Mouse (Mus musculus) natural killer cell, adult 2 months (primary cell): ENCODE data around the gene Sdk1.

Experiments
- DNase-seq, 2 experiments: peaks; one replicate each; pipeline ENCODE4 v3.0.0; 2022; ENCODE audit warnings: low spot score in 2 of 2

Gene Sdk1

DNA sequence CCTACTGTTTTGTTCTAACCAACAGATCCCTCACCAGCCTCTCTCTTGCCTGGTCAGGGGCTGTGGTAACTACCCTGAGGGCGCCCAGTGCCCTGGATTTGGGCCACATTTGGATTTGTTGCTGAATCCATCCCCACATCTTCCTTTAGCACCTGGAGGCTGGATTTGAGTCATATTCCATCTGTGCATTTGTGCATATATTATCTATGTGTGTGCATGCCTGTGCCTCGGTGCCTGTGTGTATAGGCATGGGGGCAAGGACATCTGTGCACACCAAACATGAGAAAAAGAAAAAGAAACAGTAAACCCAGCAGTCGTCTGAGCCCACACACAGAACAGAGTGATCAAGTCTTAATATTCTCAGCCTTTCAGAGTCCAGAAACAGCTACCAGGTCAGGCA lies 752.9 kb downstream of the Sdk1 start:
- no peak for DNase-seq

DNA sequence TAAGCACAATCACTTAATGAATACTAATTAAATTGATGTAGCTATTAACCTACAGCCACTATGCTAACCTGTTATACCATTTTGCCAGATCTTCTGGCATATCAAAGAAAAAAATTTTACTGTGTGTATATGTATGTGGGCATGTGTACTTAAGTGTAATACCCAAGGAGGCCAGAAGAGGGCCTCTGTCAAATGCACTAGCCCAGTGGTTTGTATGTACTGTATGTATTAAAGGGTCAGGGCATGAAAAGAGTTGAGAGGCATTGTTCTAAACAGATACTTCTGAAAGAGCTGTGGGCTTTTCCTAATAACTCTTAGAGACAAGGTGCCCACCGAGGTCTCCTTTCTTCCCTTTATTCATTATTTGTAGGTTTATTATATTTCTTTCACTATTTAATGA lies 759.0 kb downstream of the Sdk1 start:
- DNase-seq: no peak

DNA sequence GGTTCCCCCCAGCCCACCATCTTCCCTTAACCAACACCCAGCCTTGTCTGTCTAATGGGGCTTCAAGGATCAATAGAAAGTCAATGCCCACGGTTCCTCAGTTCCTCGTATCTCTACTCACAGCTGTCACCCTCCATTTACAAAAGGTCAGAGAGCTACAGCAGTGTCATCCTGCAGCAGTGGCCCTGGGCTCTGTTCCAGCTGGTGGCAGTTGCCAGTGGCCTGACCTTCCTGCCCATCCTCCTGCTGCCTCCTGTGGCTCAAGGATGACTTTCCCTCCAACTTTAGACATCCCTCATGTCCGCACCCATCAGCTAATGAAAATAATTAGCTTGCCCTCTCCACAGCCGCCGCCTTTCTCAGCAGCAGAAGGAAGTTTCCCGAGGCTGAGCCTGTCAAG lies 759.8 kb downstream of the Sdk1 start:
- DNase-seq: no peak

DNA sequence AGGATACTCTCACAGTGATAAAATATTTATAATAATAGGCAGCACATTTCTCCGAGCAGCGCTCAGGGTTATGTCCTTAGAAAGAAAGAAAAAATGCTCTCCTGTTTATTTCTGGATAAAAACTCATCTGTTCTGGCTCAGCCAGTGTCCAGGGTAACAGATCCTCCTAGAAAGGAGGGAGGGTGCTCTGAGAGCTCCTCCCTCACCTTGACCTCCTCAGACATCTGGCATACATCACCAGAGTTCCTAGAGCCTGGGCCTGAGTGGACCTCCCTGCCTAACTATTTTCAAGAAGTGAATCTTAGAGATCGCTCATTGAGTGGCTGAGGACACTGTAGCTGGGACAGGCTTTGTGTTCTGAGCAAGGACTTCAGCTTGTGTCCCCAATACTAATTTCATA lies 760.7 kb downstream of the Sdk1 start:
- DNase-seq: no peak

GRCm38 (mm10) chr5:142010189-142010588 lies 768.9 kb downstream of the Sdk1 start:
- no peak for DNase-seq

DNA sequence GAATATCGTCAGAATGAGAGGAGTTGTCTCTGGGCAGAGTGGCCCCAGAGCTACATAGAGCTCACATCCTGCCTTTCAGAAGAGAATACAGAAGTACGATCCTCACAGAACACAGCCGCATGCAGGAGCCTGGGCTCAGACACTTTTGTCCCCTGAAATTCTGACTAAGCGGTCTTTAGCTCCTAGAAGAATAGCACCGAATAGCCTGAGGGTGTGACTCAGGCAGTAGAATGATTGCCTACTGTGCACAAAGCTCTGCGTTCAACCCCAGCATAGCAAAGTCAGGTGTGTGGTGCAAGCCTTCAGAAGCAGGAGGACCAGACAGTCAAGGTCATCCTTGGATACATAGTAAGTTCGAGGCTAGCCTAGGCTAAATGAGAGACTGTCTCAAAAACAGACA lies 775.7 kb downstream of the Sdk1 start:
- no peak for DNase-seq

GRCm38 (mm10) chr5:142022877-142023580 lies 781.7 kb downstream of the Sdk1 start:
- no peak for DNase-seq

DNA sequence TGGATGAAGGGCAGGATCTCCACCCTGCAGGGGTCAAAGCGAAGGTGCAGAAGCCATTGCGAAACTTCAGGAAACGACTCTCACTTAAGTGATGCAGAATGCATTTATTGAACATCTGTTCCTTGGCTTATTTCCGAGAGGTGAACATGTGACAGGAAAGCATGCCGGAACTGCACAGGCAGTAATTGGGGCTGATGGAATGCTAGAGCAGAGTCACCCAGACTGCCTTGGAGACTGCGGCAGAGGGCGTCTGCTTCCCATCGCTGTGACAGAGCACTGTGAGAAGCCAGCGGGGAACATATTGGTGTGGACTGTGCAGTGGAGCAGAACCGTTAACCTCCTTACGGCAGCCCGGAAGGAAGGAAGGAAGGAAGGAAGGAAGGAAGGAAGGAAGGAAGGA lies 783.2 kb downstream of the Sdk1 start:
- no peak for DNase-seq

DNA sequence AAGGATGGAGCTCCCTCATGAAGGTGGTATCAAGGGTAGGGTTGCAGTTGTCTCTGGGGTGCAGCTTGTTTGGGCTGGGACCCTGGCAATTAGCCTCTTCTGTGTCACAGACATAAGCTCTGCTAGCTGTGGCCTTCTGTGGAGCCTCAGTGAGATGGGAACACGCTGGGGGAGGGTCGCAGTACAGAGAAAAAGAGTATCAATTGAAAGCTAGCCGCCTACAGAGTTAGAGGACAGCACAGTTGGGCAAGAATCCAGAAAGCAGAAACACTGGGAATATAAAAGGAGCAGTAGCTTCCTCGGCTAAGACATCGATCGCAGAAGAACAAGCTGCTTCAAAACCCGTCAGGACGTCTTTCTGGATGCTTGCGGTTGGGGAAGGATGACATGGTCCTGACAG lies 795.2 kb downstream of the Sdk1 start:
- no peak for DNase-seq

GRCm38 (mm10) chr5:142039236-142039635 lies 797.9 kb downstream of the Sdk1 start:
- no peak for DNase-seq

DNA sequence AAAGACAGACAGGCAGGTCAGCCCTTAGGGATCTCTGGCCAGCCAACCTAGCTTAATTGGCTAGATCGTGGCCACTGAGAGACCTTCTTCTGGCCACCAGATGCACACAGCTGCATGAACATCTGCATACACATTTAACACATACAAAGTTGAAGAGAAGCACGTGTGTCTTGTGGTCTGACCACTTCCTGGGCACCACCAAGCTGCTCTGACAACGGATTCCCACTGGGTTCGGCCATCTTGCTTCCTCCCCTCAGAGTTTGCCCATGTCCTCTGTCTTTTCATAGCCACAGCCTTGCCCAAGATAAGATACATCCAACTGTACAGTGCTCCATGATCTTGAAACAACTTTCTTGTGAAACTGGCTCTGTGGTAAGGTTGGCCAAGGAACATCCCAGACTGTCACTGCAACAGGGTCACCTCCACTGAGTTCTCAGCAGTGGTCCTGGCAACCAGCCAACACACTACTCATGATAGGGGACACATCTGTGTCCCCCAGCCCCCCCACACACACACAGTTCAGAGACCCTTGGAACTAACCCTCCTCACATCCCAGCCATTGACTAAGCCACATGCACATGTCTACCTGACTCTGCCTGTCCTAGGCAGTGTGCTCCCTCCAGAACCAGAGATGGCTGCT lies 798.7 kb downstream of the Sdk1 start:
- peak; percentile 55 to 63 for DNase-seq

DNA sequence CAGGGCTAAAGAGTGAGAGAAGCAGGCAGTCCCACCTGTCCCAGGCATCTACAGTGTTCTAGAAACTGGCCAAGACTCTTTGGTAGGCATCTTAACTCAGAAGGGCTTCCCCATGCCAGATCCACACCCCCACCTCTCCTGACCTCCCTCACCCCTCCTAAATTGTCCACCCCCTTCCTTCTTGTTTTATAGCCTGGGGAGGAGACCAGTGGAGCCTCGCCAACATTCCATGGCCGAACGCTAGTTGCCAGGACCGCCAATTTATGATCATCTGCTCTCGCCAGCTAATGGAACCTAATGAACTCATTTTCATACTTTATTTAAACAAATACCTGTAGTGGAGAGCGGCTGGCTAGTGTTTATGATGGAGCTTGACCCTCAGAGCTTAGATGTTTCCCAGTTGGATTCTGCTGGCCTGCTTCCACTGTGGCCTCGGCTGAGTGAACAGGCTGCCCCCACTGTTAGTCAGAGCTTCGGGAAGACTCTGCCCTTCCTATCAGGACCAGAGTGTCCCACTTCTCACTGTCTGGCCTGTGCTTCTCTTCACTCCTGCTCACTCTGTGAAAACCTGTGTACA lies 800.0 kb downstream of the Sdk1 start:
- no peak for DNase-seq

DNA sequence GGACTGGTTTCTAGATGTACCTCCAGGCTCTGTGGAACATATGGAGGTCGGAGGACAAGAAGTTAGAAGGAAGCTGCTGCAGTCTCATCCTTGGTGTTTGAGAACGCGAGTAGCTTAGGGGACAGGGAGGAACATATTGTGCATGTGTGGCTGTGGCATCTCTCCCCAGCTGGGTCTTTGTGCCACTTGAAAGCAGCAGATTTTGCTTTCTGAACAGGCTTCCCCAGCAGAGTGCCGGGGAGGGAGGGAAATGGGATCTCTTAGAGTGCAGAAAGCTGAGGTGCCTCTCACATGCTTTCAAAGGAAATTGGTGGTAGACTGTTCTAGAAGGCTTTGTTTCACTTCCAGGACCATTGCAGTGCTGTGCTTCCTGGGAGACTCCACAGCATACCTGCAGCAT lies 820.5 kb downstream of the Sdk1 start:
- no peak for DNase-seq

DNA sequence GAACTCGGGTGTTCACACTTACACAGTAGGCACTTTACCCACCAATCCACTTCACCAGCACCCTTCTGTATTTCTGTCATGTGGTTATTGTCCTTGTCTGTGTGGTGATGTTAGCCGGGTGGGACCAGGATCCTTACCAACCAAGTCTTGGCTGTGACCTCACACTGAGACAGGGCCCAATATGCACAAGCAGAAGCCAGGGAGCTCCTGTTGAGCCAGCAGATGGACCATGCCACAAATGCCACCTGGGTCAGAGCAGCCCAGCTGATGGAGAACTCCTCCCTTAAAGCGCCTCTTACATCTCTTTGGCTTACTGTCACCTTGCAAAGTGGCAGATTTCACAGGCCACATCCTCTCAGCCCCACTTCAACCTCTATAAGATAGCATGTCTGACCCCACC lies 830.0 kb downstream of the Sdk1 start:
- no peak for DNase-seq

- no peak for DNase-seq
These were observed 832.6 kb downstream of the Sdk1 start for GRCm38 (mm10) chr5:142073901-142074300.

DNA sequence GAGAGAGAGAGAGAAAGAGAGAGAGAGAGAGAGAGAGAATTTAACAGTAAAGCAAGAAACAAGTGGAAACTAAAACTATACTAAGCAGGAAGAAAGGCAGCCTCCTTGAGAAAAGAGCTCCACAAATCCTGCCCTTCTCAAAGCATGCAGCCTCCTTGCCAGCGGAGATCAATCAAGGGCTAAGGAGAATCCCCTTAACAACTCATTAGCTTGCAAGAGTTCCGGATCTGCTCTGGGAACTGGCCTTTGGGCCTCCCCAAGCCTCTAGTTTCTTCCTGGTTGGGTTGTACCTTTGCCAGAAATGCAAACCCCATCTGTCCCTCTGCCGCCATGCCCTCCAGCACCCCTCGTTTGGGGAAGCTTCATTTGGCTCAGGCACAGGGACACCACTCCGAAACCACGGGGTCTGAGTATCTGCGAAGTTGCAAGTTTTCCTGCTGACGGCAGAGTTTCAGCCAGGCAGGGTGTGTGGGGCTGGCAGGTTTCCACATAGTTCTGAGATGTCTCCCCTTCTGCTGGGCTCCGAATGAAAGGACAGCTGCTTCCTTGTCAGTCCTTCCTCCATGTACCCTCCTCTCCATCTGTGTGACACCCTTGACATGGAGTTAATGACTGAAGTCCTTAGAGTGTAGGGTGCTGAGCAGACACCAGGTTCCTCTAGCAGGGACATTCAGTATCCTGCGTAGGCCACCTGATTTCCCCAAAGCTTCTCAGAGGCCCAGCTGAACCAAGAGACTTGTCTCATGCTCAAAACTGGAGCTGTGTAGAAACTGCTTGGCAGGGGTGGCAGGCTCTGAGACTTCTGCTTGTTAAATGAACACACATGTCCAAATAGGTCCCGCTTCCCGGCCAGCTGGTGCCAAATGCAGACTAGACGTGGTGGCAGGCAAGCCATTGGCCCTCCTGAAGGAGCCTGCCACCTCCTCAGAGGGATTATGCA lies 833.5 kb downstream of the Sdk1 start:
- DNase-seq: no peak

GRCm38 (mm10) chr5:142080661-142081060 lies 839.4 kb downstream of the Sdk1 start:
- no peak for DNase-seq

GRCm38 (mm10) chr5:142081076-142081475 lies 839.8 kb downstream of the Sdk1 start:
- no peak for DNase-seq

DNA sequence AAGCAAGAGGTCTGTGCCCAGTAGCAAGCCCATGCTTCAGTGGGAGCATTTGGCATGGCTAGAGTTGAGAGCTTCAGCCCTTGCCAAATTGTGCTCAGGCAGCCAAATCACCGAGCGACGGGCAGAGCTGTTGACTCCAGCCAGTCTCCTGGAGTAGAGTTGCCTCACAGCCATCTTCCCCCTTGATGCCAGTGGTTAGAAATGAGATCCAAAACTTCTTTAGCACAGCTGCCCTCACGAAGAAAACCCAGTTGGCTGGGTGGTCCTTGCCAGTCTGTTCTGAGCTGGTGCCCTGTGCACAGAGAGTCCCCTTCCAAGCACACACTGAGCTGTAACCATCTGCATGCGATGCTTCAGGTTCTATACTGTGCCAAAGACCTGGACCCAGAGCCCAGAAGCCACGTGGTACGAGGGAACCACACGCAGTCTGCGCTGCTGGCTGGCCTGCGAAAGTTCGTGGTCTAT lies 855.1 kb downstream of the Sdk1 start:
- no peak for DNase-seq

DNA sequence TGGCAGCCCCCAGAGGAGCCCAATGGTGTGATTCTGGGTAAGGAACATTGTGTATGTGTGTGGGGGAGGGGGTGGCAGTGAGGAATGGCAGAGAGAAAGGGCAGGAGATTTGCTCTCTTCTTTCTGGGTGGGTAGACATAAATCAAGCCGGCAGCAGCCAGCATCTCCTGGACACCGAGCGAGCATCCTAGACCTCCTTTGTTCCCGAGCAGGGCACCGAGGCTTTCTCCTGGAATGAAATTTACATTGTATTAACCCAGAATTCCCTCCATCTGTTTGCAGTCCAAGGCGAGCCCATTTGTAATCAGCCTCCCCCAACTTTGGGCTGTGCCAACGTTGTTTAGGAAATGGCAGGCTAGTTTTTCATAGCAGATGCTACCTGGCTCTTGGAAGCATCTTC lies 858.9 kb downstream of the Sdk1 start:
- DNase-seq: no peak

GRCm38 (mm10) chr5:142107434-142107833 lies 866.1 kb downstream of the Sdk1 start:
- DNase-seq: no peak

DNA sequence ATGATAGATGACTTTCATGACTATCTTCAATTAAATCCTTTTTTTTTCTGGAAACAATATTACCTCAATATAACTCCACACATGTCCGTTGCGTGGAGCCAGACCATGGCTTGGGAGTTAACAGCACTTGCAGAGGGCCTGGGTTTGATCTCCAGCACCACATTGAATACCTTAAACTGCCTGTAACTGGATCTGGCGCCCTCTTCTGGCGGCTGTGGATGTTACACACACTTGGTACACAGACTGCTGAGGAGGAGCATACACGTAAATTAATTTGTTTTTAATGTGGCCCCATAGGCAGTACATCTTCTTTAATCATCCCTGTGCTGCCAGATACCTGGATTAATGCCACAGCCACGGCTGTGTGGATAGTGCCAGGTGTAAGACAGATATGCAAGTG lies 870.7 kb downstream of the Sdk1 start:
- DNase-seq: no peak
